Mouse (Mus musculus) midbrain, embryonic 10.5 days (tissue): ENCODE results near the gene Hrg. TPM values are rescaled to one million over a fixed set of nuclear protein-coding genes. Genes with fewer than 3 reads are reported as not detected.
"Not testable (repeated sequence)": the region's sequence is repeated elsewhere in the genome, so short reads cannot be mapped to it uniquely, and the experiment has no call there.

Source experiments
- DNase-seq: peaks from one replicate; pipeline ENCODE4 v3.0.0-alpha.2; 2017; ENCODE audit warnings: low spot score
- H3K27ac ChIP-seq: fragments of 300-500 bp; sonication (generic); replicated peaks from 2 replicates; pipeline ENCODE4 v1.5.1; 2016; ENCODE audit warnings: mild to moderate bottlenecking
- H3K27me3 ChIP-seq: fragments of 300-500 bp; sonication (generic); 2 replicates; pipeline ENCODE4 v1.6.1; 2016; ENCODE audit warnings: low read depth, mild to moderate bottlenecking; ENCODE audit not compliant: poor library complexity, severe bottlenecking
- H3K36me3 ChIP-seq: fragments of 300-500 bp; sonication (generic); 2 replicates; pipeline ENCODE4 v1.6.1; 2016; ENCODE audit warnings: mild to moderate bottlenecking, moderate library complexity
- H3K4me1 ChIP-seq: fragments of 300-500 bp; sonication (generic); 2 replicates; pipeline ENCODE4 v1.6.1; 2016
- H3K4me3 ChIP-seq: fragments of 300-500 bp; sonication (generic); 2 replicates; pipeline ENCODE4 v1.5.1; 2016; ENCODE audit warnings: mild to moderate bottlenecking, moderate library complexity
- H3K9me3 ChIP-seq: fragments of 300-500 bp; sonication (generic); replicated peaks from 2 replicates; pipeline ENCODE4 v1.6.1; 2016; ENCODE audit warnings: mild to moderate bottlenecking
- whole genome bisulfite sequencing: fragments of 180-500 bp; shearing (Covaris S2); methylation state at CpG from one replicate; pipeline ENCODE4 v1.1.7; 2016; 5-methylcytosine and 5-hydroxymethylcytosine counted together
- polyA plus RNA-seq: library from polyadenylated mRNA; unstranded; fragments of >200 nt; fragmentation: Nextera tagmentation; extraction: Ambion mirVana; gene quantifications from 2 replicates; pipeline ENCODE4 v1.2.1, GENCODE M21; 2016

Gene Hrg
- polyA plus RNA-seq, 1 experiment from 2014 or later = 0.09 TPM

GRCm38 (mm10) chr16:22967383-22968030 is 16.6 kb downstream of the Hrg start:
- no peaks in the 10 kb centered on the region for H3K4me1 ChIP-seq
- no peak overlapping the region for H3K4me3 ChIP-seq
- WGBS = 81% methylated on average over 1 of the region's 1 CpGs
- no peaks in the 10 kb centered on the region for H3K27me3 ChIP-seq
- no peaks in the 10 kb centered on the region for H3K9me3 ChIP-seq
- no peak overlapping the region for H3K27ac ChIP-seq
- no peaks in the 10 kb centered on the region for H3K36me3 ChIP-seq
- DNase-seq = no peak

DNA sequence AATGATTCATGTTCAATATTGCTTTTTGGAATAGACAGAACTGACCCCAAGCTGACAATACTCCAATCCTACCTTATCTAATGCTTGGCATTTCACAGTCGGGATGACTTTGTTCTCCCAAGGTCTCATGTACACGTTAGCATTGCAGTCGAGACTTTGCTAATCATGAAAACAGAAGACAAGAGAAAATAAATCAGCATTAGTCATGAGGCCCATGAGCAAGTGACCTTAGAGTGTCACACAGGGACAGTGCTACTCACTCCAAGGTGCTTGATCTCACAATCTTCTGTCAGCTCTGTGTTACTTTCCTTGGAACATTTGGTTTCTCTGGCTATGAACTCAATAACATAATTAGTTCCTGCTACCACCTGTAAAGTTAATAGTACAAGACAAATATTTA is 46.1 kb downstream of the Hrg start:
- H3K27me3 ChIP-seq, H3K9me3 ChIP-seq, DNase-seq, H3K4me1 ChIP-seq, H3K4me3 ChIP-seq, H3K36me3 ChIP-seq, H3K27ac ChIP-seq: not testable (repeated sequence)
- 92% methylated on average over 3 of the region's 3 CpGs for WGBS

Other genes starting within 250 kb of the Hrg start
- 0.16 and 0.22 TPM in 2 replicates for gene Crygs, start 139.5 kb upstream of the Hrg start, polyA plus RNA-seq
- gene Tbccd1, start 93.4 kb upstream of the Hrg start, polyA plus RNA-seq = 34.8 and 39.1 TPM in 2 replicates
- gene Dnajb11, start 93.2 kb upstream of the Hrg start, polyA plus RNA-seq = 86.7 and 100 TPM in 2 replicates
- gene Ahsg, start 59.8 kb upstream of the Hrg start, polyA plus RNA-seq = not detected in 2 replicates
- gene Fetub, start 32.7 kb upstream of the Hrg start, polyA plus RNA-seq = not detected in 2 replicates
- gene Kng2, start 78.4 kb downstream of the Hrg start, polyA plus RNA-seq = not detected in 2 replicates
- not detected in 2 replicates for gene Kng1, start 106.8 kb downstream of the Hrg start, polyA plus RNA-seq
- gene Eif4a2, start 156.4 kb downstream of the Hrg start, polyA plus RNA-seq = 154 and 155 TPM in 2 replicates
- 238 and 272 TPM in 2 replicates for gene Rfc4, start 176.7 kb downstream of the Hrg start, polyA plus RNA-seq
- gene Adipoq, start 195.5 kb downstream of the Hrg start, polyA plus RNA-seq = not detected in 2 replicates